13 mouse cellular contexts compared by ENCODE assay signal in genomic region chr11:68342003-68342400, GRCm38 (mm10). TPM values are rescaled to one million over a fixed set of nuclear protein-coding genes. Genes with fewer than 3 reads are reported as not detected.
DNase-seq lines count a peak whose midpoint lies in the region; ATAC-seq lines count a peak whose summit lies in the region.
"Had no signal": no experiment of that assay in that cellular context is flagged by ENCODE, and none has a peak within 500 bp of the region (broad histone marks: within the 10 kb centered on the region; RNA-seq: fewer than 3 reads in every experiment).

No protein-coding gene starts in this region.

- DNase-seq in heart, adult 18-20 months: peak; percentile 69 to 71
- no peak for DNase-seq in heart, embryonic 10.5 days (ENCODE audit: low spot score)
- DNase-seq in neural tube, embryonic 10.5 days (ENCODE audit: extremely low spot score, low spot score): no peak
- DNase-seq in gastrocnemius, postnatal 36 days: peak; percentile 27 to 37
- DNase-seq in lung, postnatal 25 days (ENCODE audit: low spot score): peak; percentile 43
- DNase-seq in layer of hippocampus, adult 8-10 months (ENCODE audit: low spot score in 2 of 2): no peak
- DNase-seq: B cell, adult 2 months; kidney, postnatal 4 days had no signal

- ATAC-seq in neural tube, embryonic 15.5 days (ENCODE audit: low FRiP score): no peak
- ATAC-seq in forebrain, embryonic 16.5 days: no peak

- H3K4me3 ChIP-seq in heart, embryonic 10.5 days: no peak overlapping the region
- no peak overlapping the region for H3K4me3 ChIP-seq in neural tube, embryonic 15.5 days (replicated peaks)
- no peak overlapping the region for H3K4me3 ChIP-seq in forebrain, embryonic 16.5 days (replicated peaks; ENCODE audit: low read length)
- H3K4me3 ChIP-seq: midbrain, embryonic 10.5 days had no signal

- no peak overlapping the region for H3K9ac ChIP-seq in neural tube, embryonic 15.5 days (replicated peaks)
- H3K9ac ChIP-seq in forebrain, embryonic 16.5 days (replicated peaks; ENCODE audit: low read depth, low read length): no peak overlapping the region
- H3K9ac ChIP-seq: liver, embryonic 14.5 days had no signal

- intact Hi-C loops in gastrocnemius, postnatal 36 days (cut with DNase I): no loop called here

- no peak overlapping the region for H3K4me2 ChIP-seq in neural tube, embryonic 15.5 days
- no peak overlapping the region for H3K4me2 ChIP-seq in forebrain, embryonic 16.5 days (ENCODE audit: low read length)

- 80% methylated on average over 5 of the region's 5 CpGs for WGBS in heart, embryonic 10.5 days
- WGBS in neural tube, embryonic 15.5 days: 80% methylated on average over 5 of the region's 5 CpGs
- 69% methylated on average over 5 of the region's 5 CpGs for WGBS in forebrain, embryonic 16.5 days

- no peaks in the 10 kb centered on the region; the same call in 1 of the 2 replicates for H3K27me3 ChIP-seq in heart, embryonic 10.5 days (ENCODE audit: insufficient read depth, poor library complexity, severe bottlenecking)
- H3K27me3 ChIP-seq in neural tube, embryonic 15.5 days (replicated peaks): no peaks in the 10 kb centered on the region
- H3K27me3 ChIP-seq in forebrain, embryonic 16.5 days (replicated peaks; ENCODE audit: control insufficient read depth, insufficient read depth, low read length): no peaks in the 10 kb centered on the region

- no peak overlapping the region; the same call in 1 of the 2 replicates for H3K27ac ChIP-seq in heart, embryonic 10.5 days
- H3K27ac ChIP-seq in neural tube, embryonic 15.5 days (replicated peaks): 0 out of 2 replicates have a peak overlapping the region, but pooled peaks have one; percentile 9
- H3K27ac ChIP-seq in forebrain, embryonic 16.5 days (ENCODE audit: low read length): no peak overlapping the region
- H3K27ac ChIP-seq: liver, embryonic 14.5 days; midbrain, embryonic 10.5 days had no signal

- no peaks in the 10 kb centered on the region for H3K36me3 ChIP-seq in heart, embryonic 10.5 days
- no peaks in the 10 kb centered on the region for H3K36me3 ChIP-seq in neural tube, embryonic 15.5 days
- H3K36me3 ChIP-seq in forebrain, embryonic 16.5 days (ENCODE audit: control insufficient read depth, insufficient read depth): no peaks in the 10 kb centered on the region

- H3K9me3 ChIP-seq in heart, embryonic 10.5 days: no peaks in the 10 kb centered on the region
- no peaks in the 10 kb centered on the region for H3K9me3 ChIP-seq in neural tube, embryonic 15.5 days (replicated peaks)
- H3K9me3 ChIP-seq in forebrain, embryonic 16.5 days (ENCODE audit: control insufficient read depth, low read length): no peaks in the 10 kb centered on the region
- H3K9me3 ChIP-seq: midbrain, embryonic 10.5 days had no signal

- peaks cover 19% of the 10 kb centered on the region for H3K4me1 ChIP-seq in heart, embryonic 10.5 days
- peaks cover 19% of the 10 kb centered on the region for H3K4me1 ChIP-seq in neural tube, embryonic 15.5 days
- H3K4me1 ChIP-seq in forebrain, embryonic 16.5 days (replicated peaks; ENCODE audit: control insufficient read depth, insufficient read depth, low read length): peaks cover 14% of the 10 kb centered on the region

RNA-seq across cellular contexts. Expression of gene Ntn1, which starts 58.6 kb away (rescaled TPM):
- 10 to 100 TPM; 72.7 to 76.0 TPM for total RNA-seq in heart, adult 18-20 months (2021)
- polyA plus RNA-seq in heart, embryonic 10.5 days (2016; fragmentation: Nextera tagmentation; extraction: Ambion mirVana): 7.0 and 16.2 TPM in 2 replicates
- 25.7 and 28.9 TPM in 2 replicates for polyA plus RNA-seq in neural tube, embryonic 15.5 days (2015; fragmentation: Nextera tagmentation; extraction: Ambion mirVana)
- total RNA-seq in gastrocnemius, postnatal 36 days (2021): 1 to 10 TPM; 3.6 to 4.1 TPM
- polyA plus RNA-seq in forebrain, embryonic 16.5 days (2015; fragmentation: Nextera tagmentation; extraction: Ambion mirVana): 6.8 and 9.4 TPM in 2 replicates
- 1 to 10 TPM; 6.0 to 7.3 (median 7.0) TPM for total RNA-seq in layer of hippocampus, adult 8-10 months (2022)
- total RNA-seq: MEL had no signal

Comparison
In these comparisons a context has a peak if more than half of its experiments do, and no peak if none do; other contexts are left out.
1. DNase-seq: peak in heart, adult 18-20 months (2 of 2), gastrocnemius, postnatal 36 days (2 of 2) and lung, postnatal 25 days (single experiment); none in heart, embryonic 10.5 days (single experiment), neural tube, embryonic 10.5 days (single experiment) and layer of hippocampus, adult 8-10 months (0 of 2).
2. RNA of gene Ntn1, which starts 58.6 kb away (total RNA-seq): 72.7 to 76.0 TPM in heart, adult 18-20 months; 6.0 to 7.3 TPM in layer of hippocampus, adult 8-10 months and 3.6 to 4.1 TPM in gastrocnemius, postnatal 36 days; every median in the first group is over 4 times any median in the second.